Mouse (Mus musculus) urinary bladder, postnatal 14 days (tissue): ENCODE measurements at regions not wholly inside any gene's neighbourhood (a gene's known extent, or its start where the extent isn't known, plus 50 kb on each side); places are given as distances from the start of the nearest gene placed in this dataset.

Experiments used
- DNase-seq: peaks from one replicate; pipeline ENCODE4 v3.0.0; 2021; ENCODE audit warnings: low spot score

- no peak for DNase-seq
Observed at GRCm38 (mm10) chr9:113299900-113300299, 408.2 kb downstream of the Pdcd6ip start.

DNA sequence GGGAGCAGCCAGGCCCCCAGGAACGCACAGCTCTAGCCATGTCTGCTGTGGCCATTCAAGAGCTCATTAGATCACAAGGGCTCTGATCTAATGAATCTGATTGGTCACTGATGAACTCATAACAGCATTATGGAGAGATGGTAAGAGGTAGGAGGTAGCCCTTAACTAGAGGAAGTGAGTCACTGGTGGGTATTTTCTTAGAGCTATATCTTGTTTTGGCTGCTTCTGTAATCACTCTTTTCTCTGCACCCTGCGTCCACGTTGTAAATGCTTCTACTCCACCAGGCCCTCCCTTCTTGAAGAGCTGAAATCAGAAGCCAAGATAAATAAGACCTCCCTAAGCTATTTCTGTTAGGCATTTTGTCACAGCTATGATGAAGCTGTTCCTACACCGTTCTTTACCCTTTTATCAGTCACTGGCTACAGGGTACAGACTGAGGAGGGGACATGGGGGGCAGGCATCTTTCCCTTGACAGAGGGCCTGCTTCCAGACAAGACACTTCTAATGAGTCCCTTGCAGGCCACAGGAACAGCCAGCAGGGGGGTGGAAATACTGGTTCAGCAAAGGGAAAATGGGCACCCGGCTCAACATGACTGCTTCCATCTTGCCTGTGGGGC is 412.1 kb downstream of the Pdcd6ip start:
- DNase-seq, result no peak

GRCm38 (mm10) chr9:113287397-113287796 is 420.7 kb downstream of the Pdcd6ip start:
- DNase-seq, result no peak

- DNase-seq, result no peak
Observed at GRCm38 (mm10) chr9:113283244-113283643, 424.8 kb downstream of the Pdcd6ip start.

DNA sequence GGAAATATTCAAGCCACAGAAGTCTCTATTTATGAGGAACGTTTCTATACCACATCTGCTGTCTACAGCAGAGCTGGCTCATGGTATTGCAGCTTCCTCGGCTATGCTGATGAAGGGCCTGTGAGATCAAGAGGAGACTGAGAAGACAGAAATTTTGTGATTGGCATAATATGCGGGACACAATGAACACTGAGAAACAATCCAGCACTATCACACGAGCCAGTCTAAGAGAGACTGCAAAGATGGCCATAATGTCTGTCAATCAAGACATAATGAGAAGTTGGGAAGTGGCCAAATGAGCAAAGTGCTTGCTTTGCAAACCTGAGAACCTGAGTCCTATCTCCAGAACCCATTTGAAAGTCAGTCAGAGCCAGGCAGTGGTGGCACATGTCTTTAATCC is 437.5 kb downstream of the Pdcd6ip start:
- DNase-seq, result no peak

DNA sequence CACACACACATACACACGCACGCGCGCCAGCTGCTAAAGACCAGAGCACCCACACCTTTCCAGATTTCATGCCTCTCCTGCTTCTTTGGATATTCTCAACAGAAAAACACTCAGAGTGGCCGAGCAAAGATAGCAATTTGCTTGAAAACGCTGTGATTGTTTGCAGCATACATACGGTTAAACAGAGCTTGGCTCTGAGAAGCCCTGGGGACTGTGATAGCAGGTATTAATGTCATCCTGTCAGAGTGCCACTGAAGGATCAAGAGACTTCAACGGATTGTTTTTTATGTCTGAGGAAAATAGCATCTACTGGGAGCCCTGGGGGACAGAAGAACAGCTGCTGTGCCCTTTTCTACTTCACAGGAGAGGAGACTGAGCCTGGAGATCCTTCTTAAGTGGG is 440.4 kb downstream of the Pdcd6ip start:
- no peak for DNase-seq

GRCm38 (mm10) chr9:113263636-113264035 is 444.4 kb downstream of the Pdcd6ip start:
- DNase-seq, result no peak

- DNase-seq, result no peak
Observed at GRCm38 (mm10) chr9:113260296-113260695, 447.8 kb downstream of the Pdcd6ip start.

DNA sequence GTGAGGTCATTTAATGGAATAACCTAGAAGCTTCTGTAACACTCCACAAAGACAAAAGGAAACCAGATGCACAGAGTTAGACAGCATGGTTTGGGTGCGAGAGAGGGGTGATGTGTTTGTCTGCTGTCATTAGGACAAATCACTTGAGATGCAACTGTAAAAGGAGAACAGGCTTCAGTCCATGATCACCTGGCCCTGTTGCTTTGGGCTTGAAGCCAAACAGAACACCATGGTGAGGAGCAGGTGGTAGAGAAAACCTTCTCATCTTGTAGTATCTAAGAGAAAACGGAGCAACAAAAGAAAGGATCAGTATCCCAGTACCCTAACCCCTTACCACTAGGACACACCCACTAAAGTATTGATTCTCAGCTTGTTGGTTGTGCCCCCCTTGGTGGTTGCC is 449.5 kb downstream of the Pdcd6ip start:
- DNase-seq, result no peak

GRCm38 (mm10) chr9:113248703-113249274 is 459.3 kb downstream of the Pdcd6ip start:
- DNase-seq, result no peak

DNA sequence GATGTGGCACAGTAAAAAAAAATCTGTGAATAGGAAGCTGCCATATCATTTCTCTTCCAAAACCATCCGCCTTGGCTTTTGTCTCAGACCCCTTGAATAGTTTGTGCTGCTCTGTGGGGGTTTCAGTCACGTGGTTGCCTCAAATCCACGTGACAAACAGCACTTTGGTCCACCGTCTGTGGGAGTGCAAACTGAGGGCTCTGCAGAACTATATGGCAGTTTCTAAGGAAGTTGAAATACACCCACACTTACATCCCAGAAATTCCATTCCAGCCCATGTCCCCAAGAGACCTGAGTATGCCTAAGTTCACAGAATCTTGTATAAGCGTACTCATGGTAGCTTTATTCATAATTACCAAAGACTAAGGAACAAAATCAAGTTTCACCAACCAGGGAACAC is 460.1 kb downstream of the Pdcd6ip start:
- DNase-seq, result no peak

- no peak for DNase-seq
Observed at GRCm38 (mm10) chr9:113243870-113244269, 464.2 kb downstream of the Pdcd6ip start.

GRCm38 (mm10) chr9:113233370-113233769 is 474.7 kb downstream of the Pdcd6ip start:
- no peak for DNase-seq

- no peak for DNase-seq
Observed at GRCm38 (mm10) chr9:113229391-113229790, 478.7 kb downstream of the Pdcd6ip start.

- DNase-seq, result no peak
Observed at GRCm38 (mm10) chr9:113213930-113214329, 494.1 kb downstream of the Pdcd6ip start.

GRCm38 (mm10) chr9:113212389-113212788 is 495.7 kb downstream of the Pdcd6ip start:
- DNase-seq, result no peak

DNA sequence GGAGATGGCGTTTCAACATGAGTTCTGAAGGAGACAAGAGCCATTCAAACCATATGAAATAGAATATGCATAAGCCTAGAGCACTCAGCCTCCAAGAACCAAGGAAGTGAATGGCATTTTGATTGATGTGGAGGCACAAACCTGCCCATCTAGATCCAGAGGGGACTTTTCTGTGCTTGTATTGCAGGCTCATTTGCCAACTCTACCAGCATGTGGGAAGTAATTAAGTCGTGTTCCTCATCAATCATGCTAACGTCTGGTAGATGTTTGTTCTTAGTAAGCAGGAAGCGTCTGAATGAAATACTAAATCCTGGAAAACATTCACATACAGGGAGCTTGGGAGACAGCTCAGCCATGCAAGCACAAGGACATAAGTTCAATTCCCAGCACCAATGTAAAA is 499.9 kb downstream of the Pdcd6ip start:
- no peak for DNase-seq

- DNase-seq, result no peak
Observed at GRCm38 (mm10) chr9:113199241-113199640, 508.8 kb downstream of the Pdcd6ip start.

GRCm38 (mm10) chr9:113195556-113195955 is 512.5 kb downstream of the Pdcd6ip start:
- DNase-seq, result no peak

DNA sequence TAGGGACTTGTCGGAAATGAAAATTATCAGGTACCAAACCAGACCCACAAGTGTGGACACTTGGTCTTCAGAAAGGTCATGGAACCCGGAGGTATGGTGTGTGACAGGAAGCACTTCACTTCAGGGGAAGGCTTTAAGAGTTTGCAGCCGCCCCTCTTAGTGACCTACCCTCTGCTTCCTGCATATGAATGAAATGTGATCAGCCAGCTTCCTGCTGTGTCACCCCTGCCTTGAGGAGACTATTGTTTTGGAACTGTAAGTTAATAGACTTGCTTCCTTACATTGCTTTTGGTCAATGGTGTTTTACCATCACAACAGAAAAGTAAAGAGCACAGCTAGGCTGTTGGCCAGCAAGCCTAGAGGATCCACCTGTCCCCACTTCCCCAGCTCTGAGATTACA is 515.3 kb downstream of the Pdcd6ip start:
- no peak for DNase-seq

DNA sequence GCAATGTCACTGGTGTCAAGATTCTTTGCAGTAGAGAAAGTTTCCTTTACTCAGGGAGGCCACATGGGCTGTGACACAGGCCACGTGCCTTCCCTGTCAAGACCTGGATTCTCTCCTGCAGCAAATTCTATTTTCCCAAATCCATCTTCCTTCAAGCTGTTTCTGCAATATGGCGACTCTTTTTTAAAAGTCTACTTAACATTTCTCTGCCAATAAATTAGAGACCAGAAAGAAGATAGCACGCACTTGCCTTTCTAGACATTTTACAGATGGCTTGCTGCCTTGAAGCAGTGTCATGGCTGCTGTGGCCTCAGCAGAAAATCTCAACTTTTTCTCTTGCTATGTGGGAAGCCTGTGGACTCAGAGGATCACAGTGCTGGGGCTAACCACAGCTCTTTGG is 516.9 kb downstream of the Pdcd6ip start:
- no peak for DNase-seq

- DNase-seq, result no peak
Observed at GRCm38 (mm10) chr9:113181182-113181581, 526.9 kb downstream of the Pdcd6ip start.

DNA sequence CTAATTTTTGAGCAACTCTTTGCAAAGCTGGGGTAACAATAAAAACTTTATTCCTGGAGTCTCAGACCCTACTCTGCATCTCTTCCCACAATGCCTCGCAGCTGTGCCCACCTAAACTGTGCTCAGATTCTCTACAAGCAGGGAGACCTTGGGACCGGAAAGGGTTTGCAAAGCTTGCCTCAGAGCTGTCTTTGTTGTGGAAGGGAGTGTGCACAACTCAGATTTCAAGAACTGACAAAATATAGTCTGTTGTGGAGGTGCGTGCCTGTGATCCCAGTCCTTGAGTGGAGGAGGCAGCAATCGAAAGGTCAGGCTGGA is 530.2 kb downstream of the Pdcd6ip start:
- DNase-seq, result no peak

DNA sequence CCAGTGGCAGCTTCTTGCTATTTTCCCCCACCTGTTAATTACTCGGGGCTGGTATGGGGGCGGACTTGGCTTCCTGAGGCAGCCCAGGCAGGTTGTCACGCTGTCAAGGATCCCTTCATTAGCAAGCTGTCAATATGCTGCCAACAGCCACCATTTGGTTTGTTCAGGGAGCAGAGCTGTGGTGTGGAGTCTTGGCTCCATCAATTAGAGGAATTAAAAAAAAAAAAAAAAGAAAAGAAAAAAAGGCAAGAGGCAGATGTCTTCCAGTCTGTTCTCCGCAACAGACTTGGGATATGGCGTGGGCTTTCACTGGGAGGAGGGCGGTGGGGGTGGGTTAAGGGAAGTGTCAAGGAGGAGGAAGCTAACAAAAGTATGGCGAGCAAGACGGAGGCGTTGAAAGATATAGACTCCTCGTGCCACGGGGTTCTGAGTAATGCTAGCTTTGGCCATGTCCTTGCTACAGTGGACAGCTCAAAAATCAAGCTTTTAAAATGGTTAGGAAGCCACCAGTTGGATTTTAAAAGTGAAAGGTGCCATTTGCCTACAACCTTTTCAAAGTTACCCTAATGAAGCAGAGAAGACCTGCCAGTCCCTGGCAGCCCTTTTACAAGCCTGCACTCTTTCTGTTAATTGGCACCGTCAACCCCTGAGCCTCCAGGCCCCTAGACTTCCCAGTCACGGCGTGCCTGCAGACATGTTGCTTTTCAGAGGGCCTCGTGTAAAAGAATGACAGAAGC is 530.7 kb downstream of the Pdcd6ip start:
- no peak for DNase-seq
